Mouse (Mus musculus) urinary bladder, adult 2 months (tissue): ENCODE data around the gene Eps8l3. TPM values are rescaled to one million over a fixed set of nuclear protein-coding genes. Genes with fewer than 3 reads are reported as not detected.

Experiments
- DNase-seq: peaks from one replicate; pipeline ENCODE4 v3.0.0; 2022; ENCODE audit warnings: low spot score
- polyA plus RNA-seq: library from polyadenylated mRNA; depleted of rRNA; stranded (reverse); fragments of >200 nt; gene quantifications from 2 replicates; pipeline ENCODE4 v1.2.3, GENCODE M21; 2012; rRNA removed

The Eps8l3 gene
- polyA plus RNA-seq: not detected in 2 replicates

GRCm38 (mm10) chr3:107877005-107877404 is at the start of gene Eps8l3:
Gene Eps8l3 (plus strand): TSS chr3:107877229.
- no peak for DNase-seq

- no peak for DNase-seq
Observed at GRCm38 (mm10) chr3:107827873-107828405, 49.1 kb upstream of the Eps8l3 start.

GRCm38 (mm10) chr3:107828518-107828917 is 48.5 kb upstream of the Eps8l3 start:
- DNase-seq: no peak

GRCm38 (mm10) chr3:107828997-107829396 is 48.0 kb upstream of the Eps8l3 start:
- no peak for DNase-seq

- DNase-seq: no peak
Observed at GRCm38 (mm10) chr3:107829625-107830024, 47.4 kb upstream of the Eps8l3 start.

GRCm38 (mm10) chr3:107831875-107832554 is 45.0 kb upstream of the Eps8l3 start:
- DNase-seq: no peak

- DNase-seq: no peak
Observed at GRCm38 (mm10) chr3:107832645-107833044, 44.4 kb upstream of the Eps8l3 start.

- DNase-seq: no peak
Observed at GRCm38 (mm10) chr3:107833370-107833769, 43.7 kb upstream of the Eps8l3 start.

- DNase-seq: no peak
Observed at GRCm38 (mm10) chr3:107833872-107834341, 43.1 kb upstream of the Eps8l3 start.

- DNase-seq: no peak
Observed at GRCm38 (mm10) chr3:107835301-107835700, 41.7 kb upstream of the Eps8l3 start.

- DNase-seq: no peak
Observed at GRCm38 (mm10) chr3:107839855-107840254, 37.2 kb upstream of the Eps8l3 start.

GRCm38 (mm10) chr3:107840855-107841254 is 36.2 kb upstream of the Eps8l3 start:
- DNase-seq: no peak

GRCm38 (mm10) chr3:107841370-107841769 is 35.7 kb upstream of the Eps8l3 start:
- no peak for DNase-seq

GRCm38 (mm10) chr3:107843406-107843805 is 33.6 kb upstream of the Eps8l3 start:
- no peak for DNase-seq

GRCm38 (mm10) chr3:107844001-107844400 is 33.0 kb upstream of the Eps8l3 start:
- no peak for DNase-seq

- no peak for DNase-seq
Observed at GRCm38 (mm10) chr3:107844499-107844898, 32.5 kb upstream of the Eps8l3 start.

GRCm38 (mm10) chr3:107846175-107846574 is 30.9 kb upstream of the Eps8l3 start:
- no peak for DNase-seq

- DNase-seq: no peak
Observed at GRCm38 (mm10) chr3:107846835-107847234, 30.2 kb upstream of the Eps8l3 start.

- no peak for DNase-seq
Observed at GRCm38 (mm10) chr3:107848126-107848525, 28.9 kb upstream of the Eps8l3 start.

- no peak for DNase-seq
Observed at GRCm38 (mm10) chr3:107849000-107849692, 27.9 kb upstream of the Eps8l3 start.

- DNase-seq: no peak
Observed at GRCm38 (mm10) chr3:107849693-107850031, 27.4 kb upstream of the Eps8l3 start.

GRCm38 (mm10) chr3:107850418-107851031 is 26.5 kb upstream of the Eps8l3 start:
- no peak for DNase-seq

GRCm38 (mm10) chr3:107852786-107853185 is 24.2 kb upstream of the Eps8l3 start:
- no peak for DNase-seq
